Mouse (Mus musculus) urinary bladder, postnatal 14 days (tissue): ENCODE results near the gene Olfr171.
"Not testable (repeated sequence)": the region's sequence is repeated elsewhere in the genome, so short reads cannot be mapped to it uniquely, and the experiment has no call there.

Source experiments
- DNase-seq: peaks from one replicate; pipeline ENCODE4 v3.0.0; 2021; ENCODE audit warnings: low spot score

The Olfr171 gene

GRCm38 (mm10) chr16:19629816-19630215 is at the start of gene Olfr171:
Gene Olfr171, minus strand, starts transcription at chr16:19629916.
- DNase-seq = no peak

- no peak for DNase-seq
Measured at GRCm38 (mm10) chr16:19670768-19671357, 41.1 kb upstream of the Olfr171 start.

DNA sequence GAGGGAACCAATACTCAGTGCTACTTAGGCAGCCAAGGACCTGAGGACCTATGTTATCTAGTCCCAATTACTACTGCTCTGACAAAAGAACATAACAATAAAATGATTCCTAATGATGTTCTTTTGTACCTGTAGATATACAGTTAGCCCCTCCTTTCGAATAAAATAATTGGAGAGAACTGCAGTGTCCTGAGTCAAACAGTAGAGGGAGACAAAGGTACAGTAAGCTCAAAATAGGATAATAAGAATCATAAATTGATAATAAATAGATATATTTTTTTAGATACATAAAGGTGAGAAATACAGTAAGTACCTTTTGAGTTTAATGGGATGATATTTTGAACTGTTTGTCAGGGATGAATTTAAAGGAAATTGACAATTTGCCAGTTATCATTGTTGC is 36.6 kb upstream of the Olfr171 start:
- no peak for DNase-seq

GRCm38 (mm10) chr16:19611782-19612181 is 17.9 kb downstream of the Olfr171 start, which contains the start of gene Olfr170:
Gene Olfr170, minus strand, starts transcription at chr16:19611882.
- not testable (repeated sequence) for DNase-seq

GRCm38 (mm10) chr16:19603166-19603565 is 26.6 kb downstream of the Olfr171 start:
- DNase-seq = no peak
